Mouse (Mus musculus) ovary, adult 18-20 months (tissue): ENCODE data around the gene Spc25.

Experiments used
- DNase-seq: peaks from one replicate; pipeline ENCODE4 v3.0.0; 2022; ENCODE audit warnings: low spot score, mixed read lengths

The Spc25 gene

GRCm38 (mm10) chr2:69179721-69180120 is 26.3 kb downstream of the Spc25 start:
- DNase-seq, result no peak

DNA sequence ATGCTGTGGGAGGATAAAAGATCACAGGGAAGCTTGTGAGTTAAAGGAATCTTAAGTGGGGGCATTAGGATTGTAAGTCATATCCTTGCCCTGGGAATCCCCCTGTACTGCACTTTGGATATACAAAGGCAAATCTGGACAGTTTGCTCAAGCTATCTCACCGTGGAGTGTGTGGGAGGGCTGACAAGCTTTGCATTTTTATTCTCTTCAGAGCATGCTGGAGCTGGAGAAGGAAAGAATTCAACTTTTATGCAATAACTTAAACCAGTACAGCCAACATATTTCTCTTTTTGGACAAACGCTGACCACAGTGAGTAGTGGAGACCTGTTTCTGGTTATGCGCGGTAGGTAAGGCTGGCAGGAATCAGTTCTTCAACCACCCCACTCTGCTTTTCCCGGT is 30.7 kb downstream of the Spc25 start:
- DNase-seq, result no peak

- DNase-seq, result no peak
Measured at GRCm38 (mm10) chr2:69170395-69171077, 35.5 kb downstream of the Spc25 start.

DNA sequence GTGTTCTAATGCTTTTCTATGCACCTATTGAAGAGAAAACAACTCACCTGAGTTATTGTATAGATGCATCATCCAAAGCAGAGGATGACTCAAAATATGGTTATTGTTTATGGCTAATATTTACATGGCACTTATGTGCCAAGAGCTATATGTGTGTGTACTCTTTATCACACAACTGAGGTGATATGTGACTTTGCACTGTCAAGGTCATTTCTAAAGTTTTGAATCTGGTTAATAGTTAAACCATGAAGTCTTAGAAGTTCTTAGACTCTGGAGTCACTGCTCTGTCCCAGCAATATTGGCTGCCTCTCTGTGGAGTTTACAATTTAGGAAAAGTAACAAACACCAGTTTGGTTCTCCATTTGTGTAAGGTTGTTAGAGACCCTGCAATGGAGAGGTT is 47.1 kb downstream of the Spc25 start:
- DNase-seq, result no peak

DNA sequence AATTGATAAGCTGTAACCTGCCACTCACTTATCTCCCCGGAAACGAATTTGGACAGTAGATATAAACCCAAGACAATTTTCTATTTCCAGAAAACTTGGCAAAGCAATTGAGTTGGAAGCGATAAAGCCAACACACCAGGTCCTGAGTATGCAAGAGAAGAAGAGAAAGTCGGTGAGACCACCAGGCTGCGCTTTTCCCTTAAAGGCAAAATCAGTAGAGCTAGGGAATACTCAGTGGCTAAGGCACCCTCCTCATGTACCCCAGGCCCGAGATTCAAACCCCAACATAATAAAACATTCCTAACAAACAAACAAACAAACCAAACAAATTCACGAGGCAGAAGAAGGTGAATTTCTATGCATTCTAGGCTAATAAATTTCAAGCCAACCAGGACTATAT is 49.7 kb downstream of the Spc25 start:
- DNase-seq, result no peak

GRCm38 (mm10) chr2:69155861-69156260 is 50.1 kb downstream of the Spc25 start:
- no peak for DNase-seq

DNA sequence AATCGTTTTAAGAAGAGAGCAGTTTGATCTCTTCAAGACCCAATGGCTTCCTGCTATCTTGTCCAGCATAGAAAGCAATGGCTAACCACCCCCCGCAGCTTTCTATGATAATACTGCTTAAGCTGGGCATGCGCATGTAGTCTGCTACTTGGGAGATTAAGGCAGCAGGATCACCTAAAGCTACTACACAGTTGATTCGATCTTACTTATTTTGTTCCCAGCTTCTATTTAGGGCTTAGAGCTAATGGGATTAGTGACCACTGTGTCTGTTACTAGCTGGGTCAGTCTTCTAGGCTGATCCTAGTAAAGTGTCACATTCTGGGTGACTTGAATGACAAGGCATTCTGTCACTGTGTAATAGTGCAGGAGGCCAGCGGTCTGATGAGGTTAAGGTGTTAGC is 55.2 kb downstream of the Spc25 start:
- no peak for DNase-seq

DNA sequence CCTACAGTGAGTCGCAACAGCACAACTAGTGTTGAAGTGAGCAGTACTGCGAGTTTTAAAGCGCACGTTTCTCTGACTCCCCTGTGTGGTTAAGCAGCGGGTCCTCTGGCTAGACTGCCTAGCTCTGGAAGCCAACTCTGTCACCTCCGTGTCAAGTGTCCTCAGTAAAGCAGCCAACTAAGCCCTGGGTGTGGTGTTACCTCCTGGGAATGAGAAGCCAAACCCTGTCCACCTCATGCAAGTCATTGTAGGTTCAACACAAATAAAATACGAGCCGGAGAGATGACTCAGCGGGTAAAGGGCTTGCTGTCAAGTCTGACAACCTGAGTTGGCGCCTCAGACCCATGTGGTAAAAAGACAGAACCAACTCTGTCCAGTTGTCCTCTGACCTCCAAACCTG is 56.8 kb downstream of the Spc25 start:
- DNase-seq, result no peak

- no peak for DNase-seq
Measured at GRCm38 (mm10) chr2:69148691-69149090, 57.3 kb downstream of the Spc25 start.
